Mouse (Mus musculus): ENCODE data around the gene Fads2. TPM values are rescaled to one million over a fixed set of nuclear protein-coding genes. Genes with fewer than 3 reads are reported as not detected.
"Not testable (repeated sequence)": the region's sequence is repeated elsewhere in the genome, so short reads cannot be mapped to it uniquely, and the experiment has no call there.

The Fads2 gene
- polyA plus RNA-seq (2012; rRNA removed): 118 and 131 TPM in 2 replicates

- no peak for DNase-seq (ENCODE audit: low read depth, low spot score)
- under 1% methylated on average over 56 of the region's 57 CpGs for WGBS
These were observed at the start of gene Fads2 for GRCm38 (mm10) chr19:10101341-10102053. Gene Fads2, minus strand, starts transcription at chr19:10101746.

DNA sequence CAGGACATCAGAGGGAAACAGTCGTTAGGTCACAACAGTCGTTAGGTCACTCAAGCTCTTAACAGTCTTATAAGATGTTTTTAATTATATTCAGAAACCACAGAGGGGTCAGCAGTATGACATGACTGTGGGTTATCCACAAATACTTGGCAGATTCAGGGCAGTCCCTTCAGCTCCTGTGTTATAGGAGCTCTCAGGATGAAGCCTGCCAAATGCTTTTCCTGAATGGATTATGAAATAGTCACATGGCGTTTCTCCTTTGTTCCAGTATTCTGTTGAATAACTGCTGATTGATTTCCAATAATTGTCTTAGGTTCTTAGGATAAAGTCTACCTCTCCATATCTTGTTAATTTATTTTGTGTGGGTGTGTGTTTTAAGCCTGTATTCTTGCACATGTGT lies 47.6 kb upstream of the Fads2 start:
- DNase-seq (ENCODE audit: low read depth, low spot score): no peak
- WGBS: 63% methylated on average over 3 of the region's 3 CpGs

GRCm38 (mm10) chr19:10148555-10148954 lies 47.0 kb upstream of the Fads2 start:
- WGBS: 74% methylated on average over 6 of the region's 6 CpGs

GRCm38 (mm10) chr19:10144464-10144863 lies 42.9 kb upstream of the Fads2 start:
- 58% methylated on average over 4 of the region's 4 CpGs for WGBS
- DNase-seq (ENCODE audit: low read depth, low spot score): no peak

More at GRCm38 (mm10) chr19:10148555-10148954, 47.0 kb upstream of the Fads2 start:
- DNase-seq (ENCODE audit: low read depth, low spot score): no peak

- 59% methylated on average over 2 of the region's 2 CpGs for WGBS
- no peak for DNase-seq (ENCODE audit: low read depth, low spot score)
These were observed 42.1 kb upstream of the Fads2 start for GRCm38 (mm10) chr19:10143667-10144066.

- 71% methylated on average over 6 of the region's 6 CpGs for WGBS
- DNase-seq (ENCODE audit: low read depth, low spot score): no peak
These were observed 38.2 kb upstream of the Fads2 start for GRCm38 (mm10) chr19:10139736-10140135.

GRCm38 (mm10) chr19:10137423-10137822 lies 35.9 kb upstream of the Fads2 start:
- 68% methylated on average over 5 of the region's 5 CpGs for WGBS
- no peak for DNase-seq (ENCODE audit: low read depth, low spot score)

DNA sequence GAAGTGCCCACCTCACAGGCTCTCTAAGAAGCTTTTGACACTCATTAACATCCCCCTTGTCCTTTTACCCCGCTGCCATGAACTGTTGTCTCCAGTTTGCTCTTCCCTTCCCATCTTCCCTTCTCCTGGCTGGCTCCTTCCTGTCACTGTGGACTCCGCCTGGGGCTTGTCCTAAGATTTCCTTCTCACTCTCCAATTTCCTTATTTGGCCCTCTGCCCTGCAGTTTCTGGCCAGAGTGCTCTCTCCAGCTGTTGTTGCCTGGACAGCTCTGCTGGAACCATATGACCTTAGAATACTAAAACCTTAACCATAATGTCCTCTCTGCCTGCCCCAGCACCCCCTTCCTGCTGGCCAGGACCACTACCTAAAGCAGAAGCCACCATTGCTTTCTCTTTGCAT lies 33.1 kb upstream of the Fads2 start:
- 23% methylated on average over 2 of the region's 2 CpGs for WGBS
- no peak for DNase-seq (ENCODE audit: low read depth, low spot score)

GRCm38 (mm10) chr19:10129547-10129946 lies 28.0 kb upstream of the Fads2 start:
- 76% methylated on average over 7 of the region's 7 CpGs for WGBS
- not testable (repeated sequence) for DNase-seq (ENCODE audit: low read depth, low spot score)

GRCm38 (mm10) chr19:10126479-10127250 lies 25.1 kb upstream of the Fads2 start:
- WGBS: 29% methylated on average over 5 of the region's 5 CpGs
- DNase-seq (ENCODE audit: low read depth, low spot score): no peak

DNA sequence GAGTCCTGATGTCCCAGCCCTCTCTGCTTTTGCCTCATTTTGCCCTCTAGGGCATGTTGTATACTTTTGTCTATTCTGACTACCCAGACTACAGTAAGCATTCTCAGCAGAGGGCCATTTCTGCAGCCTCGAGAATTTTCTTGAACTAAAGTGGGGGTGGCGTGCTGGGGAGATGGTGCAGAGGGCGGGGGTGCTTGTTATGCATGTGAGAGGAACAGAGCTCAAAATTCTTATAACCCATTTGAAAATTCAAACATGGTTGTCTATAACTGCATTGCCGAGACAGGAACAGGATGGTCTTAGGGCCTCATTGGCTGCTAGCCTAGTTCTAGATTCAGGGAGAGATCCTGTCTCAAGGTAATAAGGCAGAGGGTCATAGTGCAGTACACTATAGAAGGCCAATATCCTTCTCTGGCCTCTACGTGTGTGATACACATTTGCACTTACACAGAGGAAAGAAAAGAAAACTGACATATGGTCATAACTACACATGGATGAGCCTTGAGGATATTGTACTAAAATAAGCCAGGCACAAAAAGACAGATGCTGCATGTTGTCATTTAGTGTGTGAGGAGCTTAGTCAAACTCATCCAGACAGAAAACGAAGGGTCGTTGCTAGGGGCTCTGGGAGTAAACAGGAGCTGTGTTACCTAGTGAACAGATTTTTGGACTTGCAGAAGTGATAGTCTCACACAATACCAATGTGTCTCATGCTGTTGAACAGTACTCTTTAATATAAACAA lies 22.5 kb upstream of the Fads2 start:
- WGBS: 80% methylated on average over 7 of the region's 7 CpGs
- DNase-seq (ENCODE audit: low read depth, low spot score): no peak

DNA sequence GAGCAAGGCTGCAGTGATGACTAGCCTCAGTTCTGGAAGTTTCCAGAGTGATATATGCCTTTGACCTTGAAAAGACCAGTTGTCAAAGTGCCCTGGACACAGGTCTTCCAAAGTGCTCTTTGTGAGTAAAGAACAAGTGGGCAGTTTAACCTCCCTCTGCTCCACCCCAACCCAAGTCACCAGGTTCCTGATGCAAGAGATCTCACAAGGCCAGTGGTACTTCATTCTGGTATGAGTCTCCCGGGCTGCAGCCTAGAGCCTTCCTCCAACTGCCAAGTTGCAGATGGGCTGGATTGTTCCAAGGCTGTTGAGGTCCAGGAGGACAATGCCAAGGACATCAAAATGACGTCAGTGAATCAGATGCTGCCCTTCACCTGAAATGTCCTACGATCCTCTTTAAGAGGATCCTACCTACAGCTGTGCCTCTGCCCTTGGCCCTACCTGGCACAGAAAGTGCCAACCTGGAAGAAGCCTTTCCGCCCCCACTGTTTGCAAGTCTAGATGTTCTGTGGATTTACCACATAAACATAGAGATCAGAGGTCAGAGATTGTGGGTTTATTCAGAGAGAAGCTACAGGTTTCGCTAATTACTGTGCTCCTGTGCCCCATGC lies 20.6 kb upstream of the Fads2 start:
- WGBS: 69% methylated on average over 5 of the region's 5 CpGs
- no peak for DNase-seq (ENCODE audit: low read depth, low spot score)

DNA sequence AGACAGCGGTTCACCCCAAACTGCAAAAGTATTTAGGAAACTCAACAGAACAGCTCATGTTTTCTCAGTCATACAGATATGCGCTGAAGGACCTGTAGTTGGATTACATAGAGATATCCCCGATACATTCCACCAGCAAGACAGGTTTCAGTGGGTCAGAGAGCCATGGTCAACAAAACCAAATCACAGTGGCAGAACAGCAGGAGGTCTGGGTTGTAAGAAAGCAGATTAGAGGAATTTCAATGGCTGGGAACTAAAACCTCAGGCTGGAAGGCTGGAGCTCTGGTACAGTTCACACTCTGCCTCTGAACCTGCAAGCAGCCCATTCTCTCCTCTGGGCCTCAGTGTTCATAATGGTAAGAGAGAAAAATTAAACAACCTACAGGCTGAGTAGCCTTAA lies 15.1 kb upstream of the Fads2 start:
- 91% methylated on average over 3 of the region's 3 CpGs for WGBS
- DNase-seq (ENCODE audit: low read depth, low spot score): no peak

DNA sequence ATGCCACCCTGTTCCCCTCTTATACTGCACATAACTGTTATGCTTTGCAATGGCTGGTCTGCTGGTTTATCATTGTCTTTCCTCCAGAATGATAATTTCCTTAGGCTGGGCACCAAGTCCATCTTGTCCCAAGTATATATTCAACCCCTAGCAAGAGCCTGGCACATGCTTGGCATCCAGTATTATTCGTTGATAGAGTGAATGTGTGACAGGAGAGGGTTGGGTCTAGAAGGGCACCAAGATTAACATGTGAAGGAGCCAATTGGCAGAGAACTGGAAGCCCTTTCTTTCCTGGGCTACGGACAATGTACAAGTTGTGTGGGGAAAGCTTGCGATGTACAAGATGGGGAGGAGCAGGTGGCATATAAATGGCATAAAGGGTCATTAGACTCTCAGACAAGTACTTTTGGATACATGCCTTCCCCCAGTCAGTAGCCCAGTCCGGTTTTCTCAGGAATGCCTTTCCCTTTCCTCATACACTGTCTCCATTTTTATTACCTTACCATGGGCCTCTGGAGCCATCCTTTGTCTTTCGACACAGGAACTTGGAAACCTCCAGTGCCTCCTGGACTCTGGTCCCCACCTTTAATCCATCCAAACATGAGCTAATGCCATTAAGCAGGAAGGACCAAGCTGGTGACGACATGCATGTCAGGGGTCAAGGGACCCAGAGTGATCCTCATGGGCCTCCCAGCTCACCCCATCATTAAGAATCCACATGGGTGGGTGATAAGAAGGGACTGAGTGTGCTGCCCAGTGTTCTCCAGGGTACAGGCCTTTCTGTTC lies 14.0 kb upstream of the Fads2 start:
- 69% methylated on average over 6 of the region's 6 CpGs for WGBS
- no peak for DNase-seq (ENCODE audit: low read depth, low spot score)

DNA sequence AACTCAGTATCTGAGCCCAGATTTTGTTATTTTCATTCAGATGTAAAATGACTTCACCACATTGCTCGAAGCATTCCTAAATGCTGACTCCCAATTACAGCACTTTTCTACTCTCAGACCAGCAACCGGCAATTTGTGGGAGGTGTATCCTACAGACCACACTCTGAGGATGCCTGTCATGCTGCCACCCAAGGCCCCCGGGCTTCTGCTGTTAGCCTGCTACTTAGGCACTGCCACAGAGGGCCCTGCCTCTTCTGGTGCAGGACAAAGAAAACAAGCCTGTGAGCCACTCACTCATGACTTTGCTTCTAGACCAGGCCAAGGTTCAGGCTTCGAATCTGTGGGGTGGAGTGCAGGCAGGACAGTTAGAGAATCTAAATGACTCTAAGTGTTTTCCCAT lies 11.4 kb upstream of the Fads2 start:
- DNase-seq (ENCODE audit: low read depth, low spot score): no peak
- 75% methylated on average over 4 of the region's 4 CpGs for WGBS

GRCm38 (mm10) chr19:10108666-10109065 lies 7.1 kb upstream of the Fads2 start:
- 89% methylated on average over 2 of the region's 2 CpGs for WGBS
- DNase-seq (ENCODE audit: low read depth, low spot score): no peak

GRCm38 (mm10) chr19:10108129-10108528 lies 6.6 kb upstream of the Fads2 start:
- 84% methylated on average over 1 of the region's 1 CpGs for WGBS
- no peak for DNase-seq (ENCODE audit: low read depth, low spot score)

GRCm38 (mm10) chr19:10107051-10107611 lies 5.6 kb upstream of the Fads2 start:
- 76% methylated on average over 5 of the region's 5 CpGs for WGBS
- DNase-seq (ENCODE audit: low read depth, low spot score): no peak

DNA sequence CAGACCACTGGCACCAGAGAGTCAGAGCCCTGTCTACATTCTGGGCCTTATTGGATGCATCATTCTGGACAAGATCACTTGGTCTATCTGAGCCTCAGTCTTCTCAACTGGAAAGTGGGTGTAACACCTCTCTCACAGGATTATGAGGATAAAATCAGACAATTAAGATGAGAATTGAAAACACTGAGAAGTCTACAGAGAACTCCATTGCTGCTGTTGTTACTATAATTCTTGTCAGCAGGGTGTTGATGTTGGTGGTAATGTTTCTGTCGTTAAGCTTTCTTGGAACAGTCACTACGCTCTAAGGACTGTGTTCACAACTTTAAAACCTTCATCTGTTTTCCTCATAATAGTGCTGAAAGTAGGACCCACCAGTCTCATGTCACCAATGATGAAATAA lies 5.1 kb upstream of the Fads2 start:
- 92% methylated on average over 2 of the region's 2 CpGs for WGBS
- no peak for DNase-seq (ENCODE audit: low read depth, low spot score)

Data from large intestine, adult 2 months (tissue).